In the genomic region with DNA sequence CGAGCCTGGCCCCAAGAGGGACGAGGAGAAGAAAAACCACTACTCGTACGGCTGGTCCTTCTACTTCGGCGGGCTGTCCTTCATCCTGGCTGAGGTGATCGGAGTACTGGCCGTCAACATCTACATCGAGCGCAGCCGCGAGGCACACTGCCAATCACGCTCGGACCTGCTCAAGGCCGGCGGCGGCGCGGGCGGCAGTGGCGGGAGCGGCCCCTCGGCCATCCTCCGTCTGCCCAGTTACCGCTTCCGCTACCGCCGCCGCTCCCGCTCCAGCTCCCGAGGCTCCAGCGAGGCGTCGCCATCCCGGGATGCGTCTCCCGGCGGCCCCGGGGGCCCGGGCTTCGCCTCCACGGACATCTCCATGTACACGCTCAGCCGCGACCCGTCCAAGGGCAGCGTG, we compare ENCODE assay signal across 9 mouse cellular contexts. TPM values are rescaled to one million over a fixed set of nuclear protein-coding genes. Genes with fewer than 3 reads are reported as not detected.
DNase-seq lines count a peak whose midpoint lies in the region; ATAC-seq and TF ChIP-seq lines count a peak whose summit lies in the region.
"Had no signal": no experiment of that assay in that cellular context is flagged by ENCODE, and none has a peak within 500 bp of the region (broad histone marks: within the 10 kb centered on the region; RNA-seq: fewer than 3 reads in every experiment).

No protein-coding gene starts in this region.

- WGBS in liver, adult 2 months, result 2% methylated on average over 46 of the region's 47 CpGs
- WGBS in limb, embryonic 12.5 days, result under 1% methylated on average over 47 of the region's 47 CpGs
- WGBS in midbrain, embryonic 15.5 days, result under 1% methylated on average over 47 of the region's 47 CpGs

- H3K27ac ChIP-seq in liver, adult 2 months (replicated peaks; ENCODE audit: insufficient read depth, low read depth, low read length), result no peak overlapping the region
- H3K27ac ChIP-seq in limb, embryonic 12.5 days, result no peak overlapping the region
- H3K27ac ChIP-seq in midbrain, embryonic 15.5 days, result no peak overlapping the region

- H3K4me2 ChIP-seq in limb, embryonic 12.5 days, result peak overlapping the region; percentile 98
- peak overlapping the region; percentile 77 for H3K4me2 ChIP-seq in midbrain, embryonic 15.5 days

- no peaks in the 10 kb centered on the region for H3K9me3 ChIP-seq in limb, embryonic 12.5 days
- no peaks in the 10 kb centered on the region for H3K9me3 ChIP-seq in midbrain, embryonic 15.5 days

- H3K9ac ChIP-seq in liver, adult 2 months (ENCODE audit: low read depth, low read length), result no peak overlapping the region
- peak overlapping the region; percentile 66 for H3K9ac ChIP-seq in limb, embryonic 12.5 days (replicated peaks)
- peak overlapping the region; percentile 58 for H3K9ac ChIP-seq in midbrain, embryonic 15.5 days

- ATAC-seq in limb, embryonic 12.5 days (ENCODE audit: insufficient number of reproducible peaks, insufficient read depth, low FRiP score, low TSS enrichment, low read depth), result no peak
- ATAC-seq in midbrain, embryonic 15.5 days (replicated peaks), result peak; percentile 0; the same call in 1 of the 2 replicates

- TF ChIP-seq POLR2A in liver, adult 2 months (IDR thresholded peaks at IDR 0.05; ENCODE audit: extremely low read depth, insufficient read depth, low read length), result no peak

- no peaks in the 10 kb centered on the region for H3K79me2 ChIP-seq in liver, adult 2 months (ENCODE audit: control insufficient read depth, insufficient read depth, low read length)

- peak overlapping the region; percentile 51; the same call in 1 of the 2 replicates for H3K4me3 ChIP-seq in liver, adult 2 months (ENCODE audit: insufficient read depth, low read depth, low read length)
- H3K4me3 ChIP-seq in limb, embryonic 12.5 days (replicated peaks), result peak overlapping the region; percentile 64
- peak overlapping the region; percentile 55 for H3K4me3 ChIP-seq in midbrain, embryonic 15.5 days

- peaks cover 3% of the 10 kb centered on the region; the same call in 1 of the 2 replicates for H3K4me1 ChIP-seq in liver, adult 2 months (ENCODE audit: control insufficient read depth, insufficient read depth, low read length)
- peaks cover 11% of the 10 kb centered on the region for H3K4me1 ChIP-seq in limb, embryonic 12.5 days (replicated peaks)
- H3K4me1 ChIP-seq in midbrain, embryonic 15.5 days, result peaks cover 27% of the 10 kb centered on the region

- intact Hi-C loops in heart, postnatal 14 days (cut with DNase I), result no loop called here

- H3K36me3 ChIP-seq in liver, adult 2 months (ENCODE audit: control insufficient read depth, insufficient read depth, low read length), result no peaks in the 10 kb centered on the region
- H3K36me3 ChIP-seq in limb, embryonic 12.5 days, result no peaks in the 10 kb centered on the region
- no peaks in the 10 kb centered on the region for H3K36me3 ChIP-seq in midbrain, embryonic 15.5 days (replicated peaks)

- peaks cover 26% of the 10 kb centered on the region for H3K27me3 ChIP-seq in liver, adult 2 months (ENCODE audit: control insufficient read depth, insufficient read depth, low read length)
- H3K27me3 ChIP-seq in limb, embryonic 12.5 days, result peaks cover 87% of the 10 kb centered on the region
- H3K27me3 ChIP-seq in midbrain, embryonic 15.5 days (replicated peaks), result peaks cover 19% of the 10 kb centered on the region

- TF ChIP-seq CTCF in liver, adult 2 months (IDR thresholded peaks at IDR 0.05; ENCODE audit: low read depth, low read length), result no peak

- DNase-seq in liver, adult 2 months (ENCODE audit: extremely low read depth, low read depth, low spot score), result no peak
- DNase-seq in liver, result no peak
- peak; percentile 64 for DNase-seq in embryo, embryonic 11 days
- DNase-seq in heart, postnatal 14 days, result peak; percentile 28 to 42
- peak; percentile 32 for DNase-seq in yolk sac, embryonic 10.5 days (ENCODE audit: low spot score)
- DNase-seq in thymus, postnatal 10 days (ENCODE audit: low spot score in 2 of 2), result no peak

RNA-seq across cellular contexts. Expression of gene Cacng6, which starts 9.1 kb away (rescaled TPM):
- 0.18 TPM in 1 of 2 replicates, not detected in the other for total RNA-seq in liver, adult 2 months (2014; rRNA removed)
- polyA plus RNA-seq in liver, adult 2 months (2012; rRNA removed), result not detected in 2 replicates
- under 1 TPM; 0.72 to 0.95 TPM for total RNA-seq in heart, postnatal 14 days (2021)
- polyA plus RNA-seq in limb, embryonic 12.5 days (2016; fragmentation: Nextera tagmentation; extraction: Ambion mirVana), result 3.7 and 4.1 TPM in 2 replicates
- polyA plus RNA-seq in midbrain, embryonic 15.5 days (2015; fragmentation: Nextera tagmentation; extraction: Ambion mirVana), result not detected in 2 replicates
- total RNA-seq: MEL had no signal

RNA-seq across cellular contexts. Expression of gene Cacng8, which starts 24.4 kb away (rescaled TPM):
- not detected in 2 replicates for total RNA-seq in liver, adult 2 months (2014; rRNA removed)
- not detected in 2 replicates for polyA plus RNA-seq in liver, adult 2 months (2012; rRNA removed)
- not detected for total RNA-seq in heart, postnatal 14 days (2021)
- 6.2 and 6.3 TPM in 2 replicates for polyA plus RNA-seq in limb, embryonic 12.5 days (2016; fragmentation: Nextera tagmentation; extraction: Ambion mirVana)
- 18.3 and 19.0 TPM in 2 replicates for polyA plus RNA-seq in midbrain, embryonic 15.5 days (2015; fragmentation: Nextera tagmentation; extraction: Ambion mirVana)

Comparison
In these comparisons a context has a peak if more than half of its experiments do, and no peak if none do; other contexts are left out.
1. DNase-seq: peak in embryo, embryonic 11 days (single experiment), heart, postnatal 14 days (2 of 2) and yolk sac, embryonic 10.5 days (single experiment); none in liver, adult 2 months (single experiment), liver (single experiment) and thymus, postnatal 10 days (0 of 2).
2. Peak in every context shown above with its lines, with median percentiles within 50 percentile points of each other: H3K4me3 ChIP-seq.